Mouse (Mus musculus): Measurements from ENCODE around the gene Efna5.

Efna5 gene

GRCm38 (mm10) chr17:62613232-62613631 lies 267.9 kb downstream of the Efna5 start:
- DNase-seq (ENCODE audit: low spot score in 2 of 2) = no peak

DNA sequence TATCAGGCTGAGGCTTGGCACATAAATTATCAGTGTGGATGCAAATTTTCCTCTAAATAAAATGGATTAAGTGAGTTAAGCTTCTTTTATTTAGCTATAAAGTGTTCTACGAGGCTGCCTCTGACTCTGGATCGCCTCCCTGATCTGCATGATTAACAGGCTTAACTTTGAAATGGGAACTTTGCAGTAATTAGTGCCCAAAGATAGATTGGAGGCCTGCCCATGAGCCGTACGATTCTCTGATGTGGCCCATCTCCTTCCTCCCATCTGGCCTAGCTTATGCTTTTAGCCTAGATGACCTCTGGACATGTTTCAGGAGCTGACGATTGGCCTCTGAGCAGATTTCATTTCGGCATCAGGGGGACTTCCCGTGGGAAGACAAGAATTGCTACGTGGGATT lies 273.0 kb downstream of the Efna5 start:
- DNase-seq (ENCODE audit: low spot score in 2 of 2) = no peak

DNA sequence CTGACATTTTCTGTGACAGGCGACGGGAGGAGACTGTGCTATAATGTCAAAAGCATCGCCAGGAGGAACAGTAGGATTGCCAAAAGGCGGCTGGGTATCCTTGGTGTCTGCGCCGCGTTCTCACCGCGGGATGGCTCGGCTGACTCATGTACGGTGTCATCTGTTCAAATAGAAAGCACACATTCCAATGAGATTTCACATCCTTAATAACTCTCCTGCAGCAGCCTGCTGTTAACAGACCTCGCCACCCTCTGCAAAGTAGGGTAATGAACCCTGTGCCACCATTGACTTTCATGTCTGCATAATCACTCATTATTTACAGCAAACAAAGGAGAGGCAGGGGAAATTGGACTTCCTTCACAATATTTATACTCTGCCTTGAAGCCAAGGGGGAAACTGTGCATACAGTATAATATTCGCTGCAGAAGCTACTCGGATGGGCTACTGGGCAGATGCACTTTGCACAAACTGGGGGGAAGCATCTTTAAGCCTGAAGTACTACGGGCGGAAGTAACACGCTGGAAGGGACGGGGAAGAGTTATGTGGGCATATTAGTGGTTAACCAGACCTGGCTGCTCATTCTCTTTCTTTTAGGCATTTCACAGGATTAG lies 273.7 kb downstream of the Efna5 start:
- no peak for DNase-seq (ENCODE audit: low spot score in 2 of 2)

GRCm38 (mm10) chr17:62606681-62607080 lies 274.4 kb downstream of the Efna5 start:
- no peak for DNase-seq (ENCODE audit: low spot score in 2 of 2)

DNA sequence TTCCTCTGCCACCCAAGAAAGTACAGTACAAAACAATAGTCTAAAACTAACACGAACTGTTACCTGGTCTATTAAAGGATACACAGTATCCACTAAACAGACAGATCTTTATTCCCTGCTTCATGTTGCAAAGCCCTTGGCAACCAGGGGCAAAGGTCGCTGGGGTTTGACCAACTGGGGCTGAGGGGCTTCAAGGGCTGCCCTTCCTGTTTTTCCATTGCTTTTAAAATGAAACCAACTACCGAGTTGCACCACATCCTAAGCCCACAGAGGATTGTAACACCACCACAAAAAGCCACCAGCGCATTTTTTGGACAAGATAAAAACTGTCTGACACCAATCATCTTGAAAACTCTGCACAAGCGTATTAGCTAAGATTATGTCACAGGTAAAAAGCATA lies 276.8 kb downstream of the Efna5 start:
- DNase-seq (ENCODE audit: low spot score in 2 of 2) = no peak

GRCm38 (mm10) chr17:62603604-62604003 lies 277.5 kb downstream of the Efna5 start:
- no peak for DNase-seq (ENCODE audit: low spot score in 2 of 2)

DNA sequence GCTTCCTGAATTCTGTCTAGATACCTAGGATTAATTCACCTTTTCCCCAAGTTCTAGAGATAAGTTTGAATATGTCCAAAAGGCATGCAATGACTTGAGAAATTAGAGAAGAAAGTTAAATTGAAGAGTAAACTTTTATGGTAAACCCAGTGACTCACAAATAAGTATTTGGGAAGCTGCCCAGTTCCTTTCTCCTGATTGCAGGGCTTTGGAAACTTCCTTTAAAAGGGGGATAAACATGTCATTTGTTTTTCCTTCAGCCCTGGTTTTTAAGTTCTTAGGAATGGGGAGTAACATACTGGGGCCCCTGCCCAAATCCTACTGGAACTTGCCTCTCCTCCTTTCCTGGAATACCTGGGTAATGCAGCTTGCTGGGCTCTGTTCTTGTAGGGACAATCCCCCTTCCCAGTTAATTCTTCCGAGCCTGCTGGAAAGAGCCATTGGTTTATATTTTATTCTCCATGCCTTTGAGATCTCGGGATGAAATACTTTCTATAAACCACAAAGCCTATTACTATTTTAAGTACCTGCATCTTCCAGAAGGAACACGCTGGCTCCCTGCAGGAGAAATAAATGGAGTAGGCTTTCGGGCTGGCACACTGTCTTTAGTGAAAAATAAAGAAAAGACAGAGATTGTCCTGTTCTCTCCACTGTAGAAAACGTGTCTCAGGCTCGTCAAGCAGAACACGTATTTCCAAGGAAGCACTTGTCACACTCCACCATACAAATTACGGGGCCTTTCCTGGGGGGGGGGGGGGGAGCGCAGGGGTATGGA lies 282.2 kb downstream of the Efna5 start:
- DNase-seq (ENCODE audit: low spot score in 2 of 2) = no peak

GRCm38 (mm10) chr17:62592436-62593074 lies 288.6 kb downstream of the Efna5 start:
- DNase-seq (ENCODE audit: low spot score in 2 of 2) = no peak

DNA sequence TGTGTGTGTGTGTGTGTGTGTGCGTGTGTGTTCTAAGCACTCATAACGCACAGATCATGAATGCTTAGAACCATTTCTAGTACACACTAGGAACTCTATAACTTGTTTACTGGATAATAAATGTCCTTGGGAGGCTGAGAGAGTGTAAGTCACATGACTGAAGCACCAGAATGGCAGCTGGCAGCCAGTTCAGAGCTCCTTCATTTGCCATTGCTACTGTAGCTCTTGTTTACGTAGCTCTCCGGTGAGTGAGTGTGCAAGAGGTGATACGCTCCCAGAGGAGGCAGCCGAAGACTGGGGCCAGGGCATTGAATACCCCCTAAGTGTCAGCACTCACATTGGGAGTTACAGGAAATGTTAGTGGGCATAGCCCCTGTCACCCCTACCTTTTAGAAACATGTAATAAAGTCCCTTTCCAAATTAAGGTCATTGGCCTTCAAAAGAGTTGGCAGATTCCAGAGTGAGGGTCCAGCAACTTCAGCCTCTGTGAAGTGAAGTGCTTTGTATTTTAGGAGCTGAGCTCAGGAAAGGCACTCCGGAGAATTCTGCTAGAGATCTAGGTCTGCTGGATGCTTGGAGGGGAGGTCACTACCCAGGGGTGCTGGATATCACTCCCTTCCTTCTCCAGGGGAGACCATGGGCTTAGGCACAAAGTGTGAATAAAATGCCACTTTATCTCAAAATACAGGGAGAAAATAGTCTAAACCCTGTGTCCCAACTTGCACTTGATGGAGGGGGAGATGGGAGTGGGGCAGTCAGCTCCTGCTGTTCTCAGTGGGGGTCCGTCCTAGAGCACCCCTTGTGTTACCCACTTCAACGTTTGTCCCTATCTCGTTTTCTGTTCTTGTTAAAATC lies 289.3 kb downstream of the Efna5 start:
- DNase-seq (ENCODE audit: low spot score in 2 of 2) = no peak

DNA sequence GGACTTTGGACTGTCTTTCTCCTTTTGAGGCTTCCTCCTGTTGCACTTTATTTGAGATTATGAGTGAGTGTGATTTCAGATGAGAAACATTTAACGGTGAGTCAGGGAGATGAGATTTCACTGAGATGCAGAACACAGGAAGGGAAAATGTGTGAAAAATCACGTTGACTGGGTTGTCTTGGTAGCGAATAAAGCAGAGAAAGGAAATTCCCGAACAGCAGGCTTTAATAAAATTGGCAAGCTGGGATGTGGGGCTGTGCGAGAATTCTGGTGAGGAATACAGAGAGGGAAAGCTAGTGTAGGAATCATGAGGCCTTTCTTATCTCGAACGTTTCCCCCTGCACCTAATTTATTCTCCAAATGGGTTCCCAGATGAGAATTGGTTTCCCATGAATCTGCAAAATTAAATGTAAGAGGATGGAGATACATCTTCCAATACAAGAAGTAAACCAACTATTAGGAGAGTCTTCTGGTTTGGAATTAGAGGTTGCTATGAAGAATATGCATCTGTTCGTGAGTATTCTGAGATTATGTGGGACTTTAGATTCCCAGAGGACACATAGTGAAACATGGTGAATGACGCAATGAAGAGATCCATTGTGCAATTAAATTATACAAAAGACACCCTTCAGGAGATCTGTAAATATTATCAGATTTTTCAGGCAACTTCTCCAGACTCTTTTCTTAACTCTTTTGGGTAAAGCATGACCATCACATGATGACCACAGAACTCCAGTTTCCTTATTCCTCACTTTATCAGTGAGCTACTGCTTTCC lies 290.2 kb downstream of the Efna5 start:
- no peak for DNase-seq (ENCODE audit: low spot score in 2 of 2)

DNA sequence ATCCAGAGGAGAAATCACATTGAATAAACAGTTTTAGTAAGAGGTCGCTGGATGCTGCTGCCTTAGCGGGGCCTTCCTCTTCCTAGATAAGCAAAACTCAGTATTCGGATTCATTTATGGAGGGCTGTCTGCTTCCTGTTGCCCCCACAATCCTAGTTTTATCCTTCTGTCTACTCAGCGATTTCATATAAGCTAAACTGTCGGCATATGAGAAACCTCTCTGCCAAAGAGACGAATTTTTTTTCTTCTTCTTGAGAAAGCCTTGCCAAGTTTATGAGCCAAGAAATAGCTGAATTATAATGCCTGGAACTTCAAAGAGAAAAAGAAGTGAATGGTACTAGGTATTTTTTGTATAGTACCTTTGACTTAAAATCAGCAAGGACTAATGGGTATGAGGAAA lies 301.0 kb downstream of the Efna5 start:
- no peak for DNase-seq (ENCODE audit: low spot score in 2 of 2)

GRCm38 (mm10) chr17:62579618-62580017 lies 301.5 kb downstream of the Efna5 start:
- no peak for DNase-seq (ENCODE audit: low spot score in 2 of 2)

DNA sequence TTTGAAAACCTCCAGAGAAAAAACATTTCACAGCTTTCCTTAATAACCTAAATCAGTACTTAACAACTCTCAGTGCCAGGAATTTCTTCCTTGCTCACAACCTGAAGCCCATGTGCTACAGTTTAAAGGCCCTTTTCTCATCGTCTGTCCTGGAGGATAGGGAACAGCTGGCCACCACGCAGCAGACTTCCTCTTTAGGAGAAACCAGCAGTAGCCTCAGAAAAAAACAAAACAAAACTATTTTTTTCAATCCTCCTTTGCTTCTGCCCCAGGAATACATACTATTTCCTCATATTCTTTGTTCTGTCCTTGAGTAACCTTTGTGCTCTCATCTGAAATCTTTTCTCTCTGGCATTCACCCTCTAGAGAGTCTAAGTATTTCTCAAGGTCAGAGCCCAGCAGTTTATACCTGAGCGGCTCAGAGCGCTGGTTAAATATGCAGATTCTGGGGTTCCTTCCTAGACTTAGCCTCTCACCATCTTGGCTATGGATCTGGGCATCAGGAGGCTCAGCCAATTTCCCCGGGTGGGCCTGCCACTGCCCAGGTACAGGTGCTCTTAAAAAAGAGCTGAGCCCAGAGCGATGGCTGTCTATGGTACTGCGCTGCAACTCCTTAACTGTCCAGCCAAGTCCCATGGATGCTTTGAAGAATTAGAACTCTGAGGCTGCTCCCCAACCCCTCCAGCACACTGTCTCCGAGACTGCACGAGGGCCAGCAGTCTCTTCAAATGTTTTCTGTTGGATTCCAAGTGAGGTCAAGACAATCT lies 306.4 kb downstream of the Efna5 start:
- DNase-seq (ENCODE audit: low spot score in 2 of 2) = no peak

DNA sequence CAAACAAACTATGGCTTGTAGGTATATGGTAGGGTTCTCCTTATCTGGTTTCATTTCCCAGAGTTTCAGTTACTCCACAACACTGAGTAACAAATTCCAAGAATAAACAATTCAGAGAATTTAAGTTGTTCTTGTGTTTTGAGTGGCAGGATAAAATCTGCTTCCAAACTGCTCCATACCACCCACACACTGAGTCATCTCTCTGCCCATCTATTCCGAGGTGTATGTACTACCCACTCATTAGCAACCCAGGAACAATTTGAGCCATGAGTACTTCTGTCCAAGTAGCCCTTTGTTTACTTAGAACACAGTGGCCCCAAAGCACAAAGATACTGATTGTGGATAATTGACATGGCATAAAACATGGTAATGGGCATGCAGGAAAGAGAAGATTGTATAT lies 311.0 kb downstream of the Efna5 start:
- DNase-seq (ENCODE audit: low spot score in 2 of 2) = no peak

DNA sequence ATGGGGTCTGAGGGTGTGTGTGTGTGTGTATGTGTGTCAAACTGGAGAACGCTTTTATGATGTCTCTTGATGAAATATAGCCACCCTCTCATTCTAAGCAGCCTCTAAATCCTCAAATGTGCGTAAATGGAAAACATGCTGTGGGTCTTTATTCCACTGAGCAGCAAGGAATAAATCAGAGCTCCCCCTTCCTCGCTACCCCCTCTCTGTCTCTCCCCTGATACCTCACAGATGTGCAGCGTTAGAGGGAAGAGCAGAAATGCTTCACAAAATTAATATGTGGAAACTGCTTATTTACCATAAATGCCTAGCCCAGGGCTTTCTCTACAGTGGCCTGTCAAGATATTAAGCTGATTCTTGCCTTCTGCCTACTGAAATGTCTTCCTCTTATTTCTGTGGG lies 313.1 kb downstream of the Efna5 start:
- DNase-seq (ENCODE audit: low spot score in 2 of 2) = no peak

DNA sequence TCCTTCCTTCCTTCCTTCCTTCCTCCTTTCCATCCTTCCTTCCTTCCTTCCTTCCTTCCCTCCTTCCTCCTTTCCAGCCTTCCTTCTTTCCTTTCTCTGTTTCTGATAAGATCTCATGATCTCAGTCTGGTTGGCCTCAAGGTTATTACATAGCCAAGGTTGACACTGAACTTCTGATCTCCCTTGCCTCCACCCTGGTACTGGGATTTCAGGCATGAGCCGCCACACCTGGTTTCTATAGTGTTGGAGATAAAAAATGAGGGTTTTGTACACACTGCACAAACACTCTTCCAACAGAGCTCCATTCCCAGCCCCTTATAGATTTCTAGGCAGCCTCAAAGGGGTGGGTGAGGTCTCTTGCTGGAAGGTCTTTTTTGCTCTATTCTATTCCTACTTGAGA lies 315.5 kb downstream of the Efna5 start:
- no peak for DNase-seq (ENCODE audit: low spot score in 2 of 2)

- DNase-seq (ENCODE audit: low spot score in 2 of 2) = no peak
Observed at GRCm38 (mm10) chr17:62562439-62562838, 318.7 kb downstream of the Efna5 start.

- no peak for DNase-seq (ENCODE audit: low spot score in 2 of 2)
Observed at GRCm38 (mm10) chr17:62557215-62557614, 323.9 kb downstream of the Efna5 start.

Measured in thymus, postnatal 10 days (tissue).